Comparison of ENCODE assay signal across 23 mouse cellular contexts in the genomic region with DNA sequence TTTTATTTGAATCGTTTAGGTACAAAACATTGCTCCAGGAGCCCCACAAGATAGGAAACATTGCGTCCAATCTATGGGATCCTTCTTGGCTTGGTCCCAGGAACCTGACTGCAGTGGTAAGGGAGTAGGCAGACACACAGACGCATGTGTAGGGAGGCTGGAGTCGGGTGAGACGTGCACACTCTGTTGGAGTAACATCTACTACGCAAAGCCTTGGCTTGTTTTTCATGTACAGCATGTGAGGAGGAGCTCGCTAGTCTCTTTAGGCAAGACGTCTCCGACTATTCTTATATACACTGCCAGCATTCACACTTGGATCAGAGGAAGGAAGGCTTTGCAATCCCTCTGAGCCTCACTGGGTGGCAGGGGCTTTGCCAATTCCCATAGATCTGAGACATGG.
DNase-seq lines count a peak whose midpoint lies in the region; ATAC-seq lines count a peak whose summit lies in the region.
"Had no signal": no experiment of that assay in that cellular context is flagged by ENCODE, and none has a peak within 500 bp of the region (broad histone marks: within the 10 kb centered on the region; RNA-seq: fewer than 3 reads in every experiment).

No protein-coding gene starts in this region.

- no peak overlapping the region for H3K4me2 ChIP-seq in forebrain, embryonic 14.5 days (ENCODE audit: low read length)
- H3K4me2 ChIP-seq in forebrain, embryonic 11.5 days (ENCODE audit: low read depth, low read length, severe bottlenecking): no peak overlapping the region
- no peak overlapping the region for H3K4me2 ChIP-seq in intestine, embryonic 15.5 days (replicated peaks)
- H3K4me2 ChIP-seq: embryonic facial prominence, embryonic 13.5 days; forebrain, embryonic 15.5 days; heart, embryonic 13.5 days; hindbrain, embryonic 12.5 days had no signal

- no peaks in the 10 kb centered on the region for H3K36me3 ChIP-seq in forebrain, embryonic 14.5 days (ENCODE audit: control insufficient read depth, insufficient read depth, low read length)
- H3K36me3 ChIP-seq in forebrain, embryonic 11.5 days (ENCODE audit: control insufficient read depth, insufficient read depth, low read length): no peaks in the 10 kb centered on the region
- H3K36me3 ChIP-seq in intestine, embryonic 15.5 days: no peaks in the 10 kb centered on the region
- H3K36me3 ChIP-seq: embryonic facial prominence, embryonic 13.5 days; forebrain, embryonic 15.5 days; heart, embryonic 13.5 days; hindbrain, embryonic 12.5 days; midbrain, embryonic 10.5 days had no signal

- no peak overlapping the region for H3K4me3 ChIP-seq in forebrain, embryonic 14.5 days (ENCODE audit: low read depth, low read length)
- H3K4me3 ChIP-seq in forebrain, embryonic 11.5 days (ENCODE audit: low read depth, low read length): no peak overlapping the region
- H3K4me3 ChIP-seq in intestine, embryonic 15.5 days (replicated peaks): no peak overlapping the region
- H3K4me3 ChIP-seq: embryonic facial prominence, embryonic 13.5 days; erythroblast, embryonic 14.5 days; forebrain, embryonic 15.5 days; heart, adult 2 months; heart, embryonic 13.5 days; hindbrain, embryonic 12.5 days; midbrain, embryonic 10.5 days had no signal

- H3K27me3 ChIP-seq in forebrain, embryonic 14.5 days (replicated peaks; ENCODE audit: control insufficient read depth, insufficient read depth, low read length): no peaks in the 10 kb centered on the region
- no peaks in the 10 kb centered on the region for H3K27me3 ChIP-seq in forebrain, embryonic 11.5 days (ENCODE audit: control insufficient read depth, insufficient read depth, low read length)
- no peaks in the 10 kb centered on the region for H3K27me3 ChIP-seq in intestine, embryonic 15.5 days (replicated peaks)
- H3K27me3 ChIP-seq: embryonic facial prominence, embryonic 13.5 days; forebrain, embryonic 15.5 days; heart, embryonic 13.5 days; hindbrain, embryonic 12.5 days had no signal

- no peak overlapping the region for H3K27ac ChIP-seq in forebrain, embryonic 14.5 days (ENCODE audit: low read depth, low read length)
- no peak overlapping the region for H3K27ac ChIP-seq in forebrain, embryonic 11.5 days (ENCODE audit: low read depth, low read length)
- no peak overlapping the region for H3K27ac ChIP-seq in intestine, embryonic 15.5 days
- H3K27ac ChIP-seq: embryonic facial prominence, embryonic 13.5 days; forebrain, embryonic 15.5 days; heart, adult 2 months; heart, embryonic 13.5 days; hindbrain, embryonic 12.5 days; kidney, postnatal 0 days; midbrain, embryonic 10.5 days had no signal

- no peaks in the 10 kb centered on the region for H3K4me1 ChIP-seq in forebrain, embryonic 14.5 days (ENCODE audit: control insufficient read depth, insufficient read depth, low read length)
- no peaks in the 10 kb centered on the region for H3K4me1 ChIP-seq in forebrain, embryonic 11.5 days (replicated peaks; ENCODE audit: control insufficient read depth, insufficient read depth, low read length)
- no peaks in the 10 kb centered on the region for H3K4me1 ChIP-seq in intestine, embryonic 15.5 days (replicated peaks)
- H3K4me1 ChIP-seq: embryonic facial prominence, embryonic 13.5 days; forebrain, embryonic 15.5 days; hindbrain, embryonic 12.5 days; midbrain, embryonic 10.5 days had no signal

- intact Hi-C loops in left cerebral cortex, postnatal 25 days (cut with DNase I): no loop called here

- WGBS in forebrain, embryonic 14.5 days: 82% methylated on average over 9 of the region's 9 CpGs
- WGBS in forebrain, embryonic 11.5 days: 91% methylated on average over 9 of the region's 9 CpGs
- WGBS in intestine, embryonic 15.5 days: 87% methylated on average over 9 of the region's 9 CpGs

- DNase-seq in forebrain, embryonic 14.5 days (ENCODE audit: low spot score): peak; percentile 14
- no peak for DNase-seq in forebrain, embryonic 11.5 days (ENCODE audit: low spot score)
- peak; percentile 42 to 51 for DNase-seq in left cerebral cortex, adult 18-20 months (ENCODE audit: low spot score in 2 of 2)
- no peak for DNase-seq in left cerebral cortex, adult 11 months (ENCODE audit: low spot score)
- peak; percentile 36 to 84 for DNase-seq in left cerebral cortex, postnatal 25 days (ENCODE audit: low spot score in 2 of 2)
- peak; percentile 12 to 53 for DNase-seq in right cerebral cortex, postnatal 36 days (ENCODE audit: low spot score in 2 of 2)
- no peak for DNase-seq in MN1 (ENCODE audit: low spot score)
- DNase-seq: adrenal gland, postnatal 14 days; cerebellum, adult 8-10 months; cerebellum, postnatal 36 days; embryo, embryonic 11 days; gastrocnemius, postnatal 10 days; heart, adult 2 months; heart, postnatal 14 days; kidney, adult 18-20 months had no signal

- no peaks in the 10 kb centered on the region for H3K9me3 ChIP-seq in forebrain, embryonic 14.5 days (replicated peaks; ENCODE audit: control insufficient read depth, low read length)
- H3K9me3 ChIP-seq in forebrain, embryonic 11.5 days (ENCODE audit: control insufficient read depth, low read length): no peaks in the 10 kb centered on the region
- H3K9me3 ChIP-seq in intestine, embryonic 15.5 days: no peaks in the 10 kb centered on the region
- H3K9me3 ChIP-seq: embryonic facial prominence, embryonic 13.5 days; forebrain, embryonic 15.5 days; heart, embryonic 13.5 days; hindbrain, embryonic 12.5 days; midbrain, embryonic 10.5 days had no signal

- ATAC-seq in forebrain, embryonic 14.5 days: no peak
- no peak for ATAC-seq in forebrain, embryonic 11.5 days (replicated peaks; ENCODE audit: low FRiP score)
- ATAC-seq in intestine, embryonic 15.5 days: no peak
- ATAC-seq: forebrain, embryonic 15.5 days had no signal

- H3K9ac ChIP-seq in forebrain, embryonic 14.5 days (ENCODE audit: low read length): no peak overlapping the region
- H3K9ac ChIP-seq in forebrain, embryonic 11.5 days (ENCODE audit: low read length): no peak overlapping the region
- H3K9ac ChIP-seq in intestine, embryonic 15.5 days: no peak overlapping the region
- H3K9ac ChIP-seq: embryonic facial prominence, embryonic 13.5 days; forebrain, embryonic 15.5 days; heart, embryonic 13.5 days; hindbrain, embryonic 12.5 days had no signal

Comparison
In these comparisons a context has a peak if more than half of its experiments do, and no peak if none do; other contexts are left out.
1. DNase-seq: peak in forebrain, embryonic 14.5 days (single experiment), left cerebral cortex, adult 18-20 months (2 of 2), left cerebral cortex, postnatal 25 days (2 of 2) and right cerebral cortex, postnatal 36 days (2 of 2); none in forebrain, embryonic 11.5 days (single experiment), left cerebral cortex, adult 11 months (single experiment) and MN1 (single experiment).